Mouse (Mus musculus) gastrocnemius, postnatal 14 days (tissue): ENCODE data around the gene Ccdc182. TPM values are rescaled to one million over a fixed set of nuclear protein-coding genes. Genes with fewer than 3 reads are reported as not detected.
A peak's percentile ranks its signal among the peaks of the same experiment; 100 is the strongest.

Source experiments
- DNase-seq: peaks from one replicate; pipeline ENCODE4 v3.0.0; 2021; ENCODE audit warnings: mixed read lengths
- intact Hi-C: fragments of 180-260 bp; cut with DNase I; formaldehyde crosslinking; loops from one replicate; pipeline ENCODE4 v1.15.1; 2025; ENCODE audit warnings: low total_unique reads
- total RNA-seq, 2 experiments: library from RNA; stranded (reverse); gene quantifications; 2 replicates each; pipeline ENCODE4 v1.2.3; 2021

Ccdc182 gene
- total RNA-seq, 2 experiments from 2014 or later = not detected

GRCm38 (mm10) chr11:88276534-88277308 lies 17.1 kb upstream of the Ccdc182 start:
- intact Hi-C loops = no loop called here
- DNase-seq = peak; percentile 39

- intact Hi-C loops = no loop called here
- no peak for DNase-seq
These were observed 14.9 kb upstream of the Ccdc182 start for GRCm38 (mm10) chr11:88279006-88279405.

DNA sequence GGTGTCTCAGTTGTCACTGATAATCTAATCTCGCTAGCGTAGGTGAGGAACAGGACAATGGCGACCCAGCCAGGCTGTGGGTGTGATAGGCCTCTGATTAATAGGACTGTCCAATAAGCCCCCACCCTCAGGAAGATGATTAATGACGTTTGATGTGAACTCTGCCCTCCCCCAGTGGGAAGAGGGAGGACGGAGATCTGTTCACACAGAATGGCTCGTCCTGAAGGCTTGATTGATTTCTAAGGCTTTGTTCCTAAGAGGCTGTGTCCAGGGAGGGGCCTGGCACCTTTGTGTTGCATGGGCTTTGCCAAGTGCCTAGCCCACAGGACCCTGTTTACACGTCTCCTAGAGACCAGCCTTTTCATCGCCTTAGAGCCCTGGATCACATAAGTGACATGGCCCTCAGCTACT lies 13.4 kb upstream of the Ccdc182 start:
- no peak for DNase-seq
- intact Hi-C loops = no loop called here

DNA sequence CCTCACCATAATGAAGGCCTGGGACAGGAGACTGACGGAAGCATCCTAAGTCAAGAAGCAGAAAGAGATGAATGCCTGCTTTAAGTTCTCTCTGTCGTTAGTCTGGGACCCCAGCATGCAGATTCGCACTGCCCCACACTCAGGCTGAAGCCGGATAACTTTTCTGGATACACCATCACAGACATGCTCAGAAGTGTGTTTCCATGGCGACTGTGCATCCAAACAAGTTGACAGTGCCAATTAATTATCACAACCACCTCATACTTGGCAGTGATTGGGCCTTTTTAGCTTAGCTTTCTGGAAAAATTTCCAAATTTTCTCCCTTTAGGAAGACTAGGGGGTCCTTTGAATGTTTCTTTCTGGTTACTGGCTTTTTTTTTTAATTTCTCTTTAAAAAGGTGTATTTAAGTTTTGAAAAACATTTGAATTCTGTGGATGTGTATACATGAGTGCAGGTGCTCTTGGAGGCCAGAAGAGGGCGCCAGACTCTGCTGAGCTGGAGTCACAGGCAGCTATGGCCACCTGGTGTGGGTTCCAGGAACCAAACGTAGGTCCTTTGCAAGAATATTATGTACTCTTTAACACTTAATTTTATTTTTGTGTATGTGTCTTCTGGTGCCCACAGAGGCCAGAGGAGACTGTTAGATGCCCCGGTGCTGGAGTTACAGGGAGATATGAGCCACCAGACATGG lies 12.3 kb upstream of the Ccdc182 start:
- no peak for DNase-seq
- intact Hi-C loops = no loop called here

- no peak for DNase-seq
- intact Hi-C loops = no loop called here
These were observed 11.3 kb upstream of the Ccdc182 start for GRCm38 (mm10) chr11:88282516-88282915.

- intact Hi-C loops = no loop called here
These were observed 7.8 kb upstream of the Ccdc182 start for GRCm38 (mm10) chr11:88286019-88286418.

DNA sequence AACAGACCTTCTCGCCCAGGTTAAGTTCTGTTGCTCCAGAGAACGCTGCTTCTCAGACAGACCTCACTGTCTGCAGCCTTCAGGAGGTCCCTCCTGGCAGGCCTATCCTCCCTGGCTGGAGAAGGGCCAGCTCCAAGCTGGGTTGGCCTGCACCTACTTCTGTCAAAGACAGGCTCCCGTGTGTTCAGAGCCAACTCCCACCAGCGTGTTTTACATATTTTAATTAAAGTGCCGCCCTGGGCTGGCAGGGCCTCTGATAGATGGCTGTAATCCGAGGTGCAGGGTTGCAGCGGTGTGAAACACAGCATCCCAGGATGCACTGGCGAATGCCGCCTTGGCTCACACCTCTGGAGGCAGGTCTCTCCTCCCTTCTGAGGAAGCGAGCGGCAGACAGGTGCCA lies 5.5 kb upstream of the Ccdc182 start:
- no peak for DNase-seq
- intact Hi-C loops = no loop called here

More at GRCm38 (mm10) chr11:88286019-88286418, 7.8 kb upstream of the Ccdc182 start:
- no peak for DNase-seq

GRCm38 (mm10) chr11:88288805-88289340 lies 5.0 kb upstream of the Ccdc182 start:
- DNase-seq = peak; percentile 41
- intact Hi-C loops = no loop called here

GRCm38 (mm10) chr11:88291245-88291644 lies 2.6 kb upstream of the Ccdc182 start:
- intact Hi-C loops = no loop called here
- DNase-seq = no peak

- peak; percentile 31 for DNase-seq
- intact Hi-C loops = no loop called here
These were observed 2.2 kb upstream of the Ccdc182 start for GRCm38 (mm10) chr11:88291688-88292087.

DNA sequence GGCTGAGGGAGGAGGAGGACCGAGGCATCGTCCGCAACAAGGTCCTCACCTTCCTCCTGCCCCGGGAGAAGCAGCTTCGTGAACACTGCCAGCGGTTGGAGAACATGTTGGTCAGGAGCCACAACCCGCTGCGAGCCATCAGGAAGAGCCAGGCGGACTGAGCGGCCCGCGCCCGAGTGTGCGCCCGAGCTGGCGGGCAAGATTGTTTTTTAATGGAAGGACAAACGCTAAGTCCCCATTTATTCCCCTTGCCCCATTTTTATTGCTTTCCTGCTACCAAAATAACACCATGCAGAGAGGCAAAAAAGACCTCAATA lies 494 bp downstream of the Ccdc182 start:
- intact Hi-C loops = no loop called here
- DNase-seq = no peak

DNA sequence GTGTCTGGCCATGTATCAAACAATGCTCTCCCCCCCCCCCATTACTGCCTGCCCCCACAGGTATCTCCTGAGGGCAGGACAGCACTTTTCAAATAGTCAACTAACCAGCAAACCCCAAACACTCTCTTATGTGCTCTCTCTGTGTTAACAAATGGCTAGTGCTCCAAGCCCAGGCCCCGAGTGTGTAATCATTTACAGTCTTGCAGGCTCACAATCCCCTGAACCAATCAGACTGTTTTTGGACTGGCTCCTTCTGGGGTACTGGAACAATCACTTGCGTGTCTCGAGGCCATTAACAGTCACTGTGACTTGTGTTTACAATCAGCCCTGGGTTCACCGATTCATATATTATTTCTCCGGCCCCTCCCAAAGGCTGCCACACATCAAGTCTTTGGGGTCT lies 1.4 kb downstream of the Ccdc182 start:
- intact Hi-C loops = no loop called here
- no peak for DNase-seq

- intact Hi-C loops = no loop called here
- DNase-seq = no peak
These were observed 3.7 kb downstream of the Ccdc182 start for GRCm38 (mm10) chr11:88297526-88297925.

GRCm38 (mm10) chr11:88299345-88299744 lies 5.5 kb downstream of the Ccdc182 start:
- intact Hi-C loops = no loop called here
- DNase-seq = no peak

GRCm38 (mm10) chr11:88301619-88302018 lies 7.8 kb downstream of the Ccdc182 start:
- intact Hi-C loops = no loop called here
- no peak for DNase-seq

DNA sequence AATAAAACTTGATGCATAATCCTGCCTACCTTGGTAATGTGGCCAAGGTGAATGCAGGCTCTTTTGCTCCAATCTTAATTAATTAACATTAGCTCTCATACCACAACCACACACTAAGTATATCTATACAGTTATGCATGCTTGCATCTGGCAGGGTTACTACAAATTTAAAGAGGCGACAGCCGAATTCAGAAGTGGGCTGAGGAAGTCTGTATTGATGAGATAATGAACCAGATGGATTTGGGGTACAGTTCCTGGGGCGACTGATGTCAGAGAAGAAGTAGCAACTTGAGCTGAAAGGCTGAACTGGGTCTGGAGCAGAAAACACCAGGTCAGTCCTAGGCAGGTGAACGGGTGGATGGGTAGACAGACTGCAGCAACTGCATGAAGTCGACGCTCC lies 11.9 kb downstream of the Ccdc182 start:
- DNase-seq = no peak
- intact Hi-C loops = no loop called here

- intact Hi-C loops = no loop called here
- no peak for DNase-seq
These were observed 14.0 kb downstream of the Ccdc182 start for GRCm38 (mm10) chr11:88307616-88308543.

DNA sequence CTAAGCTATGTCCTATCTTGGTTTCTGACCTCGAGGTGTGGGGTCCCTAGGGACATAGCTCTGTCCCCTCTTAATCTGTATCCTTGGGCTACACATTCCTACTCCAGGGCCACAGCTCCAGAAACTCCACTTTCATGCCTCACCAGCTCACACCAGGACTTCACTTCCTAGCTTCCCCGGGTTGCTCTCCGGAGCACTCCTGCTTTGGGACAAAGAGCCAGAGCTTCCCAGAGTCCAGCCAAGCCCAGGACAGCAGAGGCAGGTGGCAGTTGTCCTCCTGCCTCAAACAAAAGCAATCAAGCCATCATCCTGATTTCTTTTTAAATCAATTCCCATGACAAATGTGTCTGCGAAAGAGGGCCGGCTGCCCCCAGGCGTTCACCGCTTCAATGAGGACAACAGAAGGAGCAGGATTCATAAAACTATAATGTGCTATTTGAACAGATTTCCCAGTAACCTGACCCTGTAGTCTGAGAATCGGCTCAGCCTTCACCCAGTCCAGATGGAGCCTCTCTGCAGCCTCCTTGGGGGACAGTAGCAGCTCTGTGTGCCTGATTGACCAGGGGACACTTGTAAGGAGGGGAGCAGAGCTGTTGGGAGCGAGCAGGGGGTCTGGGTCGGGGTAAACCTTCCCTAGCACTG lies 15.3 kb downstream of the Ccdc182 start:
- intact Hi-C loops = no loop called here
- no peak for DNase-seq

DNA sequence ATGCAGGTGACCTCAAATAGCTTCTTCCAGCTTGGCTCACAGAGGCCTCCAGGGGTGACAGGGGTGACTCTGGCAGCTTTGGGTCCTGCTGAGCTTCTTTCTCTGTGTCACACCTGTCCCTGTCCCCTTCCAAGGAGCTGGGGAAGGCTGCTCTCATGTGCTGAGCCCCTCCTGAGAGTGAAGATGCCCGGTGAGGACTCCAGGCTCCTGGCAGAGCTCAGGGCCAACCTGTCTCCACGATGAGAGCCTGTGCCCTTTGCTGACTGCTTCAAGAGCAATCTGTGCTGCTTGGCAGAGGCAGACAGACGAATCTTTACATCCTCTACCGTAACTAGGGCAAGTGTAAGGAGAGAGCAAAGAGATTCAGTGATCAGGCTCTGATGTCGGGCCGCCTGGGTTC lies 16.9 kb downstream of the Ccdc182 start:
- intact Hi-C loops = no loop called here
- DNase-seq = no peak

DNA sequence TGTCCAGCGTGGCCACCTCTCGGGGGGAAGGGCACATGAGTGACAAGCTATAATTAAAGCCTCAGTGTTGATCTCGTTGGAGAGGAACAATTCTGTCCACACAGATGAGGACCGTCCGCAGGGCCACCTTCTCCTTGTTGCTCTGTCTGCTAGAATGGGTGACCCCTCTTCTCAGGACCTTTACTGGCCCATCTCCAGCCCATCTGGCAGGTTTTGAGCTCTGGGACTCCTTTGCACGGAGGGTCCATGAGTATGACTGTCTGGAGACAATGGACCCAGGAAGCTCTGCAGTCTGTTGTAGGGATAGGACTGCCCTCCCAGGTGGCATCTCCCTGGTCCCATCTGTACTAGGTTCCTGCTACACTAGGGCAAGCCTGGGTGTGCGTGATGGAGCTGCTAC lies 17.7 kb downstream of the Ccdc182 start:
- no peak for DNase-seq
- intact Hi-C loops = no loop called here
